Mouse (Mus musculus): ENCODE data around the gene Chfr. TPM values are rescaled to one million over a fixed set of nuclear protein-coding genes. Genes with fewer than 3 reads are reported as not detected.
A peak's percentile ranks its signal among the peaks of the same experiment; 100 is the strongest.

Chfr gene
- total RNA-seq, 1 experiment, result 40.2 TPM

- no peak for DNase-seq (ENCODE audit: low read depth, low spot score)
- Histone ChIP-seq H3K4me1 (ENCODE audit: control insufficient read depth in 2 of 2, insufficient read depth in 2 of 2, low read length in 2 of 2, poor library complexity in 1 of 2) (peaks cover 0 to 50% of the 10 kb centered on the region in 2 experiments; a peak in 2 of 4 replicates), H3K36me3 (ENCODE audit: control insufficient read depth, insufficient read depth, low read length, poor library complexity, severe bottlenecking) (peaks cover 48% of the 10 kb centered on the region), H3K27ac (ENCODE audit: insufficient read depth, low read depth, low read length, poor library complexity, severe bottlenecking) (no peak overlapping the region), H3K9me3 (ENCODE audit: control insufficient read depth, insufficient read depth, low read depth, low read length) (no peaks in the 10 kb centered on the region), H3K9ac (ENCODE audit: insufficient read depth, low read depth, low read length, poor library complexity, severe bottlenecking) (no peak overlapping the region; the same call in 1 of the 2 replicates), H3K4me3 (ENCODE audit: insufficient read depth in 1 of 2, low read depth in 1 of 2, low read length in 2 of 2, poor library complexity in 1 of 2, severe bottlenecking in 1 of 2) (peak overlapping the region; percentile 5 to 17; a peak in 2 of 4 replicates)
- in situ Hi-C loops (cut with MboI; ENCODE audit: low sequenced_read_pairs in 2 of 2, unreplicated experiment in 2 of 2), result no loop called here
- no peak for TF ChIP-seq ZC3H11A (IDR thresholded peaks at IDR 0.05; ENCODE audit: borderline replicate concordance, low read depth, low read length)
- no peak for TF ChIP-seq ZNF384 (IDR thresholded peaks at IDR 0.05; ENCODE audit: low read depth, low read length)
- no peak for TF ChIP-seq HCFC1 (IDR thresholded peaks at IDR 0.05; ENCODE audit: borderline replicate concordance, insufficient read depth, low read length)
- no peak for TF ChIP-seq CHD2 (IDR thresholded peaks at IDR 0.05; ENCODE audit: low read depth, low read length)
- no peak for TF ChIP-seq MAFK (IDR thresholded peaks at IDR 0.05; ENCODE audit: insufficient read depth, low read depth, low read length)
Measured at GRCm38 (mm10) chr5:110104616-110105380, 30.8 kb upstream of the Chfr start.

DNA sequence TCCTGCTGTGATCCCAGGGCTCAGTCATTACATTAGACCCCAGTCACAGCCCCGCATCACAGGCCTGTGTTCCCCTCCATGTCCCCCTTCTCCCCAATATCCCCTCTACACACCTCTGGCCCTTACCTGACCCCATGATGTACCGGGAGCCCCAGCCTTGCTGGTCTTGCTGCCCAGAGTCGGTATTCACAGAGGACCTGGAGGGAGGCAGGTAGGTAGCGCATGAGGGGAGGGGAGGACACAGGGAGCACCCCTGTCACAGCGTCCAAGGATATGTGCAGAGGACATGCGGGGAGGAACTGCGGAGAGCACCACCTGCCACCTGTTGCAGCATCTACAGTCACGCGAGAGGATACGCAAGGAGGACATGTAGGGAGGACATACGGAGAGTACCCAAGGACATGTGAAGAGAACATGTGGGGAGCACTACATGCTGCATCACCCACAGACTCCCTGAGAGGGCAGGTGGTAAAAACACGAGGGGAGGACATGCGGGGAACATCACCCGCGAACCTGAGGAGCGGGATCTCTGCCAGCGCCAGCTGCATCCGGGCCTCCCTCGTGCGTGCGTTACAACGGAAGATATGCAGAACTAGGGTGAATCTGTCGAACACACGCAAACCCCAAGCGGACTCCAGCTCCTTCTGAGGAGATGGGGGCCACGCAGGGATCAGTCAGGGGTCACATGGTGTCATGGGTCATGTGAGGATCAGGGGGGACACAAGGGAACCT lies 29.3 kb upstream of the Chfr start:
- Histone ChIP-seq H3K9me3 (ENCODE audit: control insufficient read depth, insufficient read depth, low read depth, low read length) (no peaks in the 10 kb centered on the region), H3K4me1 (ENCODE audit: control insufficient read depth in 2 of 2, insufficient read depth in 2 of 2, low read length in 2 of 2, poor library complexity in 1 of 2) (peaks cover 0 to 36% of the 10 kb centered on the region in 2 experiments; a peak in 2 of 4 replicates), H3K36me3 (ENCODE audit: control insufficient read depth, insufficient read depth, low read length, poor library complexity, severe bottlenecking) (peaks cover 48% of the 10 kb centered on the region), H3K9ac (ENCODE audit: insufficient read depth, low read depth, low read length, poor library complexity, severe bottlenecking) (peak overlapping the region; percentile 98), H3K27ac (ENCODE audit: insufficient read depth, low read depth, low read length, poor library complexity, severe bottlenecking) (peak overlapping the region; percentile 100; the same call in 1 of the 2 replicates), H3K4me3 (ENCODE audit: insufficient read depth in 1 of 2, low read depth in 1 of 2, low read length in 2 of 2, poor library complexity in 1 of 2, severe bottlenecking in 1 of 2) (peak overlapping the region; percentile 83 to 99)
- no peak for DNase-seq (ENCODE audit: low read depth, low spot score)
- TF ChIP-seq CHD2 (IDR thresholded peaks at IDR 0.05; ENCODE audit: low read depth, low read length), result no peak
- no peak for TF ChIP-seq MAFK (IDR thresholded peaks at IDR 0.05; ENCODE audit: insufficient read depth, low read depth, low read length)
- TF ChIP-seq ZNF384 (IDR thresholded peaks at IDR 0.05; ENCODE audit: low read depth, low read length), result no peak
- TF ChIP-seq ZC3H11A (IDR thresholded peaks at IDR 0.05; ENCODE audit: borderline replicate concordance, low read depth, low read length), result no peak
- no peak for TF ChIP-seq HCFC1 (IDR thresholded peaks at IDR 0.05; ENCODE audit: borderline replicate concordance, insufficient read depth, low read length)
- in situ Hi-C loops (cut with MboI; ENCODE audit: low sequenced_read_pairs in 2 of 2, unreplicated experiment in 2 of 2), result no loop called here

DNA sequence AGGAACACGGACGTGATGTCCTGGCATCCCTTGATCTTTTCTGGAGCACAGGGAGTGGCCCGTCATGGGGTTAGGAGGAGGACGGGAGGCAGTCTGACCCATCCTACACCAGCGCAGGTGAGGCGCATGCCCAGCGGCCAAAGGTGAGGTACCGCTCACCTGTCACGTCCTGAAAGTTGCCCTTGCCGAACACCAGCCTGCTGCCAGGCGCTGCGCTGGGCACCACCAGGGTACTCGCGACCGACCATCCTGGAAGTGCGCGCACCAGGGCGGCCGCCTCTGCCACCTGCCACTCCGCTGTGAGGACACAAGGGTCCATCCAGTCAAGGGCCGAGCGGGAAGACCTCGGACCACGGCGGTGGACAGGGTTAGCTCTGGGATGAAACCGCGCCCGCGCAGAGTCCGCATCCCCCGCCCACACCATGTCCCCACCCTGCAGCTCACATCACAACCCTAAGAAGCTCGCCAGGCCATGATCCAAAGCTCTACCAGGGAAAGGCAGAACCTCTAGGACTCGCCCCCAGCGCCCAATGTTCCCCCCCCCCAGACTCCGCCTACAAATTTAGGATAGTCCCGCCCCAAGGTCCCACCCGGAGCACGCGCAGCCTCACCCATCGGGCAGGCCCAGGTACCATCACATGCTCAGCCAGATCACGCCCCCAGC lies 28.6 kb upstream of the Chfr start:
- Histone ChIP-seq H3K9me3 (ENCODE audit: control insufficient read depth, insufficient read depth, low read depth, low read length) (no peaks in the 10 kb centered on the region), H3K4me3 (ENCODE audit: insufficient read depth in 1 of 2, low read depth in 1 of 2, low read length in 2 of 2, poor library complexity in 1 of 2, severe bottlenecking in 1 of 2) (peak overlapping the region; percentile 83 to 99), H3K4me1 (ENCODE audit: control insufficient read depth in 2 of 2, insufficient read depth in 2 of 2, low read length in 2 of 2, poor library complexity in 1 of 2) (peaks cover 0 to 30% of the 10 kb centered on the region in 2 experiments; a peak in 2 of 4 replicates), H3K27ac (ENCODE audit: insufficient read depth, low read depth, low read length, poor library complexity, severe bottlenecking) (peak overlapping the region; percentile 100), H3K36me3 (ENCODE audit: control insufficient read depth, insufficient read depth, low read length, poor library complexity, severe bottlenecking) (peaks cover 48% of the 10 kb centered on the region), H3K9ac (ENCODE audit: insufficient read depth, low read depth, low read length, poor library complexity, severe bottlenecking) (peak overlapping the region; percentile 98)
- in situ Hi-C loops (cut with MboI; ENCODE audit: low sequenced_read_pairs in 2 of 2, unreplicated experiment in 2 of 2), result no loop called here
- no peak for TF ChIP-seq MAFK (IDR thresholded peaks at IDR 0.05; ENCODE audit: insufficient read depth, low read depth, low read length)
- no peak for TF ChIP-seq CHD2 (IDR thresholded peaks at IDR 0.05; ENCODE audit: low read depth, low read length)
- TF ChIP-seq HCFC1 (IDR thresholded peaks at IDR 0.05; ENCODE audit: borderline replicate concordance, insufficient read depth, low read length), result no peak
- no peak for TF ChIP-seq ZC3H11A (IDR thresholded peaks at IDR 0.05; ENCODE audit: borderline replicate concordance, low read depth, low read length)
- TF ChIP-seq ZNF384 (IDR thresholded peaks at IDR 0.05; ENCODE audit: low read depth, low read length), result no peak
- DNase-seq (ENCODE audit: low read depth, low spot score), result no peak

GRCm38 (mm10) chr5:110107581-110108304 lies 27.9 kb upstream of the Chfr start, which contains the start of gene Gtpbp6:
TSS of gene Gtpbp6 (minus strand) at chr5:110108197.
- in situ Hi-C loops (cut with MboI; ENCODE audit: low sequenced_read_pairs in 2 of 2, unreplicated experiment in 2 of 2), result no loop called here
- peak within 1 kb of the TSS; percentile 83 to 99 for H3K4me3 ChIP-seq (ENCODE audit: insufficient read depth in 1 of 2, low read depth in 1 of 2, low read length in 2 of 2, poor library complexity in 1 of 2, severe bottlenecking in 1 of 2)
- peaks cover 0 to 25% of the 10 kb centered on the region in 2 experiments; a peak in 2 of 4 replicates for H3K4me1 ChIP-seq (ENCODE audit: control insufficient read depth in 2 of 2, insufficient read depth in 2 of 2, low read length in 2 of 2, poor library complexity in 1 of 2)
- peaks cover 42% of the 10 kb centered on the region for H3K36me3 ChIP-seq (ENCODE audit: control insufficient read depth, insufficient read depth, low read length, poor library complexity, severe bottlenecking)
- H3K27ac ChIP-seq (ENCODE audit: insufficient read depth, low read depth, low read length, poor library complexity, severe bottlenecking), result peak within 1 kb of the TSS; percentile 100
- H3K9ac ChIP-seq (ENCODE audit: insufficient read depth, low read depth, low read length, poor library complexity, severe bottlenecking), result peak within 1 kb of the TSS; percentile 98
- TF ChIP-seq CHD2 (IDR thresholded peaks at IDR 0.05; ENCODE audit: low read depth, low read length) (no peak), ZC3H11A (IDR thresholded peaks at IDR 0.05; ENCODE audit: borderline replicate concordance, low read depth, low read length) (no peak), ZNF384 (IDR thresholded peaks at IDR 0.05; ENCODE audit: low read depth, low read length) (no peak), MAFK (IDR thresholded peaks at IDR 0.05; ENCODE audit: insufficient read depth, low read depth, low read length) (no peak), HCFC1 (IDR thresholded peaks at IDR 0.05; ENCODE audit: borderline replicate concordance, insufficient read depth, low read length) (no peak)
- no peaks in the 10 kb centered on the region for H3K9me3 ChIP-seq (ENCODE audit: control insufficient read depth, insufficient read depth, low read depth, low read length)
- peak; percentile 98 for DNase-seq (ENCODE audit: low read depth, low spot score)
